Mouse (Mus musculus): ENCODE results near the gene Gm10037.
"Not testable (repeated sequence)": the region's sequence is repeated elsewhere in the genome, so short reads cannot be mapped to it uniquely, and the experiment has no call there.

Gene Gm10037

GRCm38 (mm10) chr13:67830911-67831336 is at the start of gene Gm10037:
TSS of gene Gm10037 (plus strand) at chr13:67831106.
- peak; percentile 8 to 47 for DNase-seq (ENCODE audit: low spot score in 2 of 2)

DNA sequence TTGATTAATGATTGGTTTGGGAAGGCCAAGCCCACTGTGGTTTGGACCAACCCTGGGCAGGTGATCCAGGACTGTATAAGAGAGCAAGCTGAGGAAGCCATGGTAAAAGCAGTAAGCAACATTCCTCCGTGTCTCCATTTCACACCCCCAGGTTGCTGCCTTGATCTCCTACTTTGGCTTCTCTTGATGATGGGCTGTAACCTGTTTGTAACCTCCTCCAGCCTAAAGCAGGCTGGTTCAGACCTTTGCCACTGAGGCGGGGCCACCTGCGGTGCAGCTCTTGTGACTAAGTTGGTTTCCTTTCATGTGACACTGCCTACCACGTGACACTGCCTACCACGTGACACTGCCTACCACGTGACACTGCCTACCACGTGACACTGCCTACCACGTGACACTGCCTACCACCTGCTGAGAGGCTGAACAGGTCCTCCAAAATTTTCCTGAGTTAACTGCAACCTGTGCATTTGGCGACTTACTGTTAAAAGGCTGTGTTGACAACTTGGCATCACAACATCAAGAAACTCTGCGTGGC is 38.9 kb upstream of the Gm10037 start:
- DNase-seq (ENCODE audit: low spot score in 2 of 2): no peak

DNA sequence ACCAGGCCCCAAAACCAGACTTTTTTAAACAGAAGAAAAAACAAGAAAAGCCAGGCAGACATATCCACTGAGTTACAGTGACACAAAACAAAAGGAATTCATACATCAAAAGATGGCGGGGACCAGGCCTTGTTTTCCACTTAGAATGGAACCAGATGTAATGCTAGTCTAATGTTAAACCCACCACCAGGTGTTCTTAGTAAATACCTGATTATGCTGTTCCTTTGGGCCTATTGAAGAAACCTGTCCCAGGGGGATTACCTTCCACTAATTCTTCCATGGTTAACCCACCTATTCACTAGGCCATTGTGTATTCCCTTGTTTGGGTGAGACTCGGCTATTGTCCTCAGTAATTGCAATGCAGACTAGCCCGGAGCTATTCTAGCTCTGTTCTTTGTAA is 32.3 kb upstream of the Gm10037 start:
- DNase-seq (ENCODE audit: low spot score in 2 of 2): no peak

GRCm38 (mm10) chr13:67799151-67799550 is 31.8 kb upstream of the Gm10037 start:
- not testable (repeated sequence) for DNase-seq (ENCODE audit: low spot score in 2 of 2)

DNA sequence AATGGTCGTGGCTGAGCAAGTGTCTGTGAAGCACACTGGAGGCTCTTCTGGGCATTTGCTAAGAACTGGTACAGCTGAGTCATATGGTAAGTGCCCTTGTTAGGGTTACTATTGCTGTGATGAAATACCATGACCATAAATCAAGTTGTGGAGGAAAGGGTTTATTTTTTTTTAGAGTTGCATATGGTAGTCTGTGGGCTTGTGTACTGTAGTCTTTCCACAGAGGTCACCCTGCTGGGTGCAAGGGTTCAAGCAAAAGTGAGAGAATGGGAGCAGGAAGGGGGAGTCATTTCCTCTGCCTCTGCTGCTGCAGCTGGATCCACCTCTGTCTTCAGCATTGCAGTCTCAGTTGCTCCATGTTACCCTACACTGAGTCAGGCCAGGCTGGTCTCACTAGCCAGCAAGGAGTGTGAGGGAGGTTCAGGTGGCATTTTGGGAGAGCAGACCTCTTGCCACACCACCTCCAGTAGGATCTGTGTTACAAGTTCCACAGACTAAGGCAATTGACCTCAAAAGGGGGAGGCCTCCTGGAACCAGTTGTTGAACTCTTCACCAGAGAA is 19.2 kb upstream of the Gm10037 start:
- no peak for DNase-seq (ENCODE audit: low spot score in 2 of 2)

GRCm38 (mm10) chr13:67812961-67813709 is 17.8 kb upstream of the Gm10037 start:
- DNase-seq (ENCODE audit: low spot score in 2 of 2): no peak

DNA sequence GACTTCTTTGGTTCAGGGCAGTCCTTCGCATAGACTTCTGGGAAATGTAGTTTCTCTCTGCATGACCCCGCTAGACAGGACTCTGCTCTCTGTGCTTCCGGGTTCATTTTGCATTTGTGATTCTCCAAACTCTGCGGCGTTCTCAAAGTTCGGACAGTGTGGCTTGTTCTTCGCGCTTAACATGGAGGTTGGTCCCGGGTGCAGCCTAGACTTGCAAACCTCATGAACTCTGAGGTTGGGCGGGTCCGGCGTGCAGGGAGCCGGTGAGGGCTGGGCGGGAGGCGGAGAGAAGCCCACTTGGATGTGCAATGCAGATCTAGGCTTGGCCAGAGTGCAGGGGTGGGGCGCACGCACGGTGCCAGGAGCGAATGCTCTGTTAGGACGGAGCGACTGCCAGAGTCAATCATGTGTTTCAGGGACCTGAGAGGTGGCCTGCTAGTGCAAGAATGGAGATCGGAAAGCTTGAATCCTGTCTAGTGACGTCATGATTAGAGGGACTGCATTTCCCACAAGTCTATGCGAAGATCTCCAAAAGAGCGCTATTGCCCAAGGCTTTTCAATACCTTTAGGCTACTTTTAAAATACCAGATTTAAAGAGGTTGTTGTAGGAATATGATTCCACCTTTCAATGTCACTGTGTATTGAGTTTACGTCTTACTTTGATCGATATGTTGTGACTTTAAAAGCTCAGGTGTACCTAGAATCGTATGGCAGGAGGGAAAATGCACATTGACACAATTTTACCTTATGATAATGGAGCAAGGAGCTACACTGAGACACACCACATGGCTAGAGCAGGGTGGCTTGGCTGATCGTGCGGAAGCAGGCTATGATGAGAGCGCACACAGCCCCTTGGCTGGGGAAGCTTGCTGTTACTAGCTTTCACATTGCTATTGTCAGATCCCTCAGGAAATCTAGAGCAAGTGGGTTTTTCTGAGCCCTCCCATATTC is 16.9 kb upstream of the Gm10037 start, which contains the start of gene Zfp273:
Gene Zfp273, plus strand, starts transcription at position 31 of the 951 bp plus-strand sequence.
- peak; percentile 61 to 68 for DNase-seq (ENCODE audit: low spot score in 2 of 2)

- no peak for DNase-seq (ENCODE audit: low spot score in 2 of 2)
These were observed 12.3 kb upstream of the Gm10037 start for GRCm38 (mm10) chr13:67818636-67819035.

GRCm38 (mm10) chr13:67833137-67833536 is 2.2 kb downstream of the Gm10037 start:
- DNase-seq (ENCODE audit: low spot score in 2 of 2): not testable (repeated sequence)

DNA sequence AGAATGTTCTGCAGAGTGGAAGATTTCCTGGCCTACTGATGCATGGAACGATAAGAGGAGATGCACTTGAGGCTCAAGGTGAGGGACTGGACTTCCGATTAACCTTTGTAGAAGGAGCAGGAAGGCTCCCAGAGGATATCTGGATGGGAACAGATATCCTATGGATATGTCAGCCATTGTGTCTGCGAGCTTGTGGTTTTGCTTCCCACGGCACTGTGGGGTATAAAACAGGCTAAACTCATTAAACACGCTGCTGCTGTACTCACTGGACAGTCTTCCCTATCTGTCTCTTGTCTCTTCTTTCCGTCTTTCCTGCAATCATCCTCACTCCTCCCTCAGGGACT is 12.8 kb downstream of the Gm10037 start:
- DNase-seq (ENCODE audit: low spot score in 2 of 2): no peak

DNA sequence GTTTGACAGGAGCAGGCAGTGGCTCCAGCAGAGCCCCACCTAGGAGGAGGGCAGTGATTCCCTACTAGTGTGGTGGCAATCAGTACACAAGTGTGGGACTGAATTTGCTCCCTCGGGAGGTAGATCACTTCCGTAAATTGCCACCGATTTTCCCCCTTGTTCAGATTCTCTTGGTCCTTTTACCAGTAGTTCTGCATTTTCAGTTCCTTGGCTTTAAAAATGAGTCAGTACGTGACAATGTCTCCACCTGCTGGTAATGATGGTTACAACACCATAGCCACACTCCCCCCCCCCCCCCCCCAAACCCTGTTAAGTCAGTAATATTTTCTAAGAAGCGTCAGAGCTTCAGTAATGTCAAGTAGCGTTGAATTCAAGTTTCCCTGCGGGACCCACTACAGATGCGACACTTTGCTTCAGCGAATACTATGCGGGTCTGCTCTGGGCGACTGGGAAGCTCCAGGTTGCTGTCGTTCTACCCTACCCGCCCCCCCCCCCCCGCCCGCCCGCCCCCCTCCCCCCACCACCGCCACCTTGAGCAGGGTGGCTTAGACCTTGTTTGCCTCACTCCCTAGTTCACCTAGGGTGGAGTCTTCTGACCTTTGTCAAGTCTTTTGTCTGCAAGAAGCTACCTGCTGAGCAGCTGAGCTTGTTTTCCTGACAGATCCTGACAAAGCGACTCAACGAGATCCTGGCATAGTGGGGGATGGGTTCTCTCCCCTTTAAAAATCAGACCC is 13.4 kb downstream of the Gm10037 start:
- peak; percentile 18 to 51 for DNase-seq (ENCODE audit: low spot score in 2 of 2)

GRCm38 (mm10) chr13:67844853-67845194 is 13.9 kb downstream of the Gm10037 start:
- no peak for DNase-seq (ENCODE audit: low spot score in 2 of 2)

- no peak for DNase-seq (ENCODE audit: low spot score in 2 of 2)
These were observed 19.5 kb downstream of the Gm10037 start for GRCm38 (mm10) chr13:67850361-67850760.

- DNase-seq (ENCODE audit: low spot score in 2 of 2): no peak
These were observed 22.2 kb downstream of the Gm10037 start for GRCm38 (mm10) chr13:67853130-67853529.

- DNase-seq (ENCODE audit: low spot score in 2 of 2): no peak
These were observed 23.1 kb downstream of the Gm10037 start for GRCm38 (mm10) chr13:67853983-67854382.

- no peak for DNase-seq (ENCODE audit: low spot score in 2 of 2)
These were observed 26.4 kb downstream of the Gm10037 start for GRCm38 (mm10) chr13:67857317-67857716.

GRCm38 (mm10) chr13:67862508-67862907 is 31.6 kb downstream of the Gm10037 start:
- DNase-seq (ENCODE audit: low spot score in 2 of 2): no peak

DNA sequence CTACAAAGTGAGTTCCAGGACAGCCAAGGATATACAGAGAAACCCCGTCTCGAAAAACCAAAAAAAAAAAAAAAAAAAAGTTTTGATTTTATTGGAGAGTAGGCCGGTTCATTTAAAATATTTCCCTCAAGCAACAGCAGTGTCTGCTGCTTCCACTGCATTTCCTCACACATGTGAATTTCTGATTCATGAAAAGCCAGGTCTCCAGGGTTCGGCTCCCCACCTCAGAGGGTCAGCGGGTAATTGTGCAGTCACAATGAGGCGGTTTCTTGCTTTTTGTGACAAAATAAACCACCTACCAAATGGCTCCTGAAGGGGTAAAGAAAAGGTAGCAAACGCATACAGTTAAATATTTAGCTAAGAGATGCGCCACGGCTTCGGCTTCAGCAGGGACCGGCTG is 32.1 kb downstream of the Gm10037 start, which contains the start of gene BC048507:
Gene BC048507, plus strand, starts transcription at position 301 of the 400 bp plus-strand sequence.
- DNase-seq (ENCODE audit: low spot score in 2 of 2): no peak

GRCm38 (mm10) chr13:67864764-67865350 is 34.0 kb downstream of the Gm10037 start:
- DNase-seq (ENCODE audit: low spot score in 2 of 2): no peak

GRCm38 (mm10) chr13:67867899-67868298 is 37.0 kb downstream of the Gm10037 start:
- DNase-seq (ENCODE audit: low spot score in 2 of 2): peak in 1 of 2 experiments; percentile 13

Data from spleen, postnatal 10 days (tissue).